ENCODE assay signal across 7 mouse cellular contexts in the genomic region with DNA sequence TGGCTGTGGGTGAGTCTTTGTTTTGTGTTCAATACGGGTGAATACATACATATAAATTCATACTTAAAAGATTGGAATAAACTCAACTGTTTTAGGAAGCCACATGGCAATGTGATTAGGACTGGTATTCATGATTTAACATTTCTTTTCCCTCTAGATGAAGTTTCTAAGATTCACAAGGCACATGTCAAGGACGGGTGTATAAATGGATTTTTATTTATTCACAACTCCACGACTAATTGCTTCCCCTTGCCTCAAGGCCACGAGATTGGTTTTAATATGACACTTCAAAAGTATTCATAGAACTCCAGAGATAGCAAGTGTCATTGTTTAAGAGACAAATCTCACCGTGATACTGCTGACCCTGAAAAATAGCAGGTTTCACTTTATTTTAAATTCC. TPM values are rescaled to one million over a fixed set of nuclear protein-coding genes. Genes with fewer than 3 reads are reported as not detected.
DNase-seq lines count a peak whose midpoint lies in the region; ATAC-seq and TF ChIP-seq lines count a peak whose summit lies in the region.

A gene (minus strand): TSS at position 101 of the 400 bp plus-strand sequence.

- no peaks in the 10 kb centered on the region for H3K27me3 ChIP-seq in forebrain, embryonic 13.5 days
- 0 out of 2 replicates have a peak, but pooled peaks cover 4% of the 10 kb centered on the region for H3K27me3 ChIP-seq in intestine, postnatal 0 days (replicated peaks; ENCODE audit: control insufficient read depth, insufficient read depth, low read length)
- no peaks in the 10 kb centered on the region for H3K27me3 ChIP-seq in midbrain, embryonic 15.5 days (replicated peaks)

- peak within 1 kb of the TSS; percentile 99 for H3K27ac ChIP-seq in forebrain, embryonic 13.5 days
- no peak within 1 kb of the TSS for H3K27ac ChIP-seq in intestine, postnatal 0 days (ENCODE audit: low read depth, low read length)
- peak within 1 kb of the TSS; percentile 97 for H3K27ac ChIP-seq in midbrain, embryonic 15.5 days

- no peak for TF ChIP-seq CTCF in lung, adult 2 months (IDR thresholded peaks at IDR 0.05; ENCODE audit: insufficient read depth, low read length)
- TF ChIP-seq CTCF in intestine, postnatal 0 days (IDR thresholded peaks at IDR 0.05; ENCODE audit: low read depth), result no peak

- H3K36me3 ChIP-seq in forebrain, embryonic 13.5 days (ENCODE audit: poor library complexity, severe bottlenecking), result no peaks in the 10 kb centered on the region
- no peaks in the 10 kb centered on the region for H3K36me3 ChIP-seq in intestine, postnatal 0 days (ENCODE audit: control insufficient read depth, insufficient read depth)
- no peaks in the 10 kb centered on the region for H3K36me3 ChIP-seq in midbrain, embryonic 15.5 days (replicated peaks)

- WGBS in lung, adult 2 months, result 70% methylated on average over 5 of the region's 5 CpGs
- 67% methylated on average over 5 of the region's 5 CpGs for WGBS in forebrain, embryonic 13.5 days
- WGBS in intestine, postnatal 0 days, result 71% methylated on average over 5 of the region's 5 CpGs
- WGBS in midbrain, embryonic 15.5 days, result 51% methylated on average over 5 of the region's 5 CpGs

- H3K4me1 ChIP-seq in lung, adult 2 months (ENCODE audit: control insufficient read depth, insufficient read depth, low read length), result no peaks in the 10 kb centered on the region
- H3K4me1 ChIP-seq in forebrain, embryonic 13.5 days, result peaks cover 21% of the 10 kb centered on the region
- no peaks in the 10 kb centered on the region for H3K4me1 ChIP-seq in intestine, postnatal 0 days (replicated peaks; ENCODE audit: control insufficient read depth, insufficient read depth, low read length)
- H3K4me1 ChIP-seq in midbrain, embryonic 15.5 days, result peaks cover 27% of the 10 kb centered on the region

- no peak for ATAC-seq in forebrain, embryonic 13.5 days
- ATAC-seq in intestine, postnatal 0 days, result no peak
- no peak for ATAC-seq in midbrain, embryonic 15.5 days (replicated peaks)

- no peak for TF ChIP-seq POLR2A in lung, adult 2 months (IDR thresholded peaks at IDR 0.05; ENCODE audit: borderline replicate concordance, extremely low read depth, low read depth, low read length)

- no peak within 1 kb of the TSS for H3K4me3 ChIP-seq in lung, adult 2 months (replicated peaks; ENCODE audit: extremely low read depth, low read depth, low read length)
- H3K4me3 ChIP-seq in forebrain, embryonic 13.5 days, result peak within 1 kb of the TSS; percentile 84
- H3K4me3 ChIP-seq in intestine, postnatal 0 days (ENCODE audit: low read depth, low read length), result peak within 1 kb of the TSS; percentile 71
- H3K4me3 ChIP-seq in midbrain, embryonic 15.5 days, result peak within 1 kb of the TSS; percentile 74

- H3K9me3 ChIP-seq in forebrain, embryonic 13.5 days (replicated peaks), result no peaks in the 10 kb centered on the region
- H3K9me3 ChIP-seq in intestine, postnatal 0 days (ENCODE audit: control insufficient read depth), result no peaks in the 10 kb centered on the region
- H3K9me3 ChIP-seq in midbrain, embryonic 15.5 days, result no peaks in the 10 kb centered on the region

- peak within 1 kb of the TSS; percentile 95 for H3K4me2 ChIP-seq in forebrain, embryonic 13.5 days
- peak within 1 kb of the TSS; percentile 99 for H3K4me2 ChIP-seq in intestine, postnatal 0 days (replicated peaks; ENCODE audit: low read depth)
- peak within 1 kb of the TSS; percentile 96 for H3K4me2 ChIP-seq in midbrain, embryonic 15.5 days

- H3K9ac ChIP-seq in forebrain, embryonic 13.5 days, result peak within 1 kb of the TSS; percentile 97
- H3K9ac ChIP-seq in intestine, postnatal 0 days (ENCODE audit: low read depth, low read length), result peak within 1 kb of the TSS; percentile 88
- peak within 1 kb of the TSS; percentile 98 for H3K9ac ChIP-seq in midbrain, embryonic 15.5 days

- DNase-seq in lung, adult 2 months, result no peak
- DNase-seq in lung, postnatal 36 days, result no peak
- DNase-seq in ovary, adult 18-20 months (ENCODE audit: low spot score), result no peak
- no peak for DNase-seq in thymus, postnatal 4 days

RNA-seq across cellular contexts. Expression of the gene that starts here (rescaled TPM):
- 25.1 and 27.5 TPM in 2 replicates for polyA plus RNA-seq in lung, adult 2 months (2012; rRNA removed)
- polyA plus RNA-seq in forebrain, embryonic 13.5 days (2015; fragmentation: Nextera tagmentation; extraction: Ambion mirVana), result 28.9 and 35.8 TPM in 2 replicates
- 6.7 and 6.9 TPM in 2 replicates for polyA plus RNA-seq in intestine, postnatal 0 days (2015; fragmentation: Nextera tagmentation; extraction: Ambion mirVana)
- 29.1 and 31.7 TPM in 2 replicates for polyA plus RNA-seq in midbrain, embryonic 15.5 days (2015; fragmentation: Nextera tagmentation; extraction: Ambion mirVana)
